Mouse (Mus musculus) ES-Bruce4 (cell line): Measurements from ENCODE around the gene Casz1.

ENCODE experiments used
- CTCF ChIP-seq: IDR thresholded peaks from one replicate; pipeline ENCODE4 v1.8.1; 2011; ENCODE audit warnings: low read depth, low read length
- POLR2A ChIP-seq: IDR thresholded peaks from one replicate; pipeline ENCODE4 v1.8.1; 2011; ENCODE audit warnings: low read length; ENCODE audit not compliant: insufficient read depth

- TF ChIP-seq CTCF (no peak), POLR2A (no peak)
These were observed 132.5 kb downstream of the Casz1 start for GRCm38 (mm10) chr4:148936727-148937126.
